In genomic region chr11:24221601-24222307, GRCm38 (mm10) we compare ENCODE assay signal across 26 mouse cellular contexts.
DNase-seq lines count a peak whose midpoint lies in the region; ATAC-seq lines count a peak whose summit lies in the region.
"Had no signal": no experiment of that assay in that cellular context is flagged by ENCODE, and none has a peak within 500 bp of the region (broad histone marks: within the 10 kb centered on the region; RNA-seq: fewer than 3 reads in every experiment).

No protein-coding gene starts in this region.

- H3K27ac ChIP-seq in lung, embryonic 15.5 days, result peak overlapping the region; percentile 80
- H3K27ac ChIP-seq: embryonic facial prominence, embryonic 10.5 days; heart, adult 2 months; heart, embryonic 13.5 days; hindbrain, embryonic 12.5 days; limb, embryonic 12.5 days; stomach, embryonic 15.5 days had no signal

- no peaks in the 10 kb centered on the region for H3K27me3 ChIP-seq in lung, embryonic 15.5 days
- H3K27me3 ChIP-seq: CH12.LX; heart, embryonic 13.5 days; hindbrain, embryonic 12.5 days; stomach, embryonic 15.5 days had no signal

- peaks cover 3% of the 10 kb centered on the region; the same call in 1 of the 2 replicates for H3K4me1 ChIP-seq in lung, embryonic 15.5 days
- H3K4me1 ChIP-seq: embryonic facial prominence, embryonic 10.5 days; heart, embryonic 13.5 days; hindbrain, embryonic 12.5 days; stomach, embryonic 15.5 days had no signal

- peak; percentile 5 for DNase-seq in cerebellum, adult 9-11 months
- DNase-seq in cerebellum, adult 11-12 months, result no peak
- DNase-seq in lung, postnatal 4 days, result no peak
- peak; percentile 31 to 48 for DNase-seq in cerebellum, postnatal 14 days
- DNase-seq in lung, postnatal 14 days, result peak; percentile 16
- DNase-seq in kidney, postnatal 36 days, result no peak
- DNase-seq in urinary bladder, postnatal 10 days (ENCODE audit: low spot score), result no peak
- DNase-seq: adrenal gland, adult 2 months; gastrocnemius, postnatal 25 days; heart, adult 2 months; heart, postnatal 14 days; kidney, postnatal 10 days; liver, postnatal 0 days; thymus, postnatal 36 days had no signal

- H3K9me3 ChIP-seq in lung, embryonic 15.5 days, result no peaks in the 10 kb centered on the region
- H3K9me3 ChIP-seq: embryonic facial prominence, embryonic 10.5 days; G1E; heart, embryonic 13.5 days; hindbrain, embryonic 12.5 days; limb, embryonic 12.5 days; megakaryocyte, embryonic 14.5 days; stomach, embryonic 15.5 days had no signal

- WGBS in lung, embryonic 15.5 days, result 30% methylated on average over 4 of the region's 4 CpGs

- H3K4me3 ChIP-seq in lung, embryonic 15.5 days, result no peak overlapping the region
- H3K4me3 ChIP-seq: embryonic facial prominence, embryonic 10.5 days; heart, adult 2 months; heart, embryonic 13.5 days; hindbrain, embryonic 12.5 days; limb, embryonic 12.5 days; megakaryocyte, embryonic 14.5 days; stomach, embryonic 15.5 days had no signal

- H3K9ac ChIP-seq in lung, embryonic 15.5 days, result no peak overlapping the region
- H3K9ac ChIP-seq: heart, embryonic 13.5 days; hindbrain, embryonic 12.5 days; limb, embryonic 12.5 days; liver, postnatal 0 days; stomach, embryonic 15.5 days had no signal

- peak; percentile 79 for ATAC-seq in lung, embryonic 15.5 days (ENCODE audit: borderline replicate concordance, extremely low read depth, low FRiP score, low TSS enrichment)
- ATAC-seq: liver, postnatal 0 days; midbrain, embryonic 16.5 days; Patski had no signal

- no peaks in the 10 kb centered on the region for H3K36me3 ChIP-seq in lung, embryonic 15.5 days
- H3K36me3 ChIP-seq: embryonic facial prominence, embryonic 10.5 days; G1E; heart, embryonic 13.5 days; hindbrain, embryonic 12.5 days; limb, embryonic 12.5 days; stomach, embryonic 15.5 days had no signal

- no peak overlapping the region for H3K4me2 ChIP-seq in lung, embryonic 15.5 days
- H3K4me2 ChIP-seq: heart, embryonic 13.5 days; hindbrain, embryonic 12.5 days; limb, embryonic 12.5 days; liver, embryonic 11.5 days; stomach, embryonic 15.5 days had no signal

Comparison
In these comparisons a context has a peak if more than half of its experiments do, and no peak if none do; other contexts are left out.
1. DNase-seq: peak in cerebellum, adult 9-11 months (single experiment), cerebellum, postnatal 14 days (2 of 2) and lung, postnatal 14 days (single experiment); none in cerebellum, adult 11-12 months (single experiment), lung, postnatal 4 days (0 of 2), kidney, postnatal 36 days (0 of 2) and urinary bladder, postnatal 10 days (single experiment).